Mouse (Mus musculus): ENCODE measurements around the gene Ophn1. TPM values are rescaled to one million over a fixed set of nuclear protein-coding genes. Genes with fewer than 3 reads are reported as not detected.

Gene Ophn1
- polyA plus RNA-seq, 1 experiment: 9.7 TPM

- Histone ChIP-seq H3K27ac (ENCODE audit: control insufficient read depth, insufficient read depth, low read depth, low read length) (no peak overlapping the region), H3K4me3 (ENCODE audit: control insufficient read depth, low read depth, low read length) (no peak overlapping the region), H3K36me3 (ENCODE audit: control insufficient read depth, insufficient read depth, low read length) (no peaks in the 10 kb centered on the region), H3K4me1 (ENCODE audit: control insufficient read depth, insufficient read depth, low read length) (no peaks in the 10 kb centered on the region), H3K27me3 (ENCODE audit: control insufficient read depth, insufficient read depth, low read length) (no peaks in the 10 kb centered on the region)
- TF ChIP-seq POLR2A (IDR thresholded peaks at IDR 0.05; ENCODE audit: control insufficient read depth, low read depth, low read length): no peak
- TF ChIP-seq CTCF (IDR thresholded peaks at IDR 0.05; ENCODE audit: control insufficient read depth, insufficient read depth, insufficient replicate concordance, low read depth, low read length): no peak
Observed at GRCm38 (mm10) chrX:98872064-98872463, 18.8 kb downstream of the Ophn1 start.

DNA sequence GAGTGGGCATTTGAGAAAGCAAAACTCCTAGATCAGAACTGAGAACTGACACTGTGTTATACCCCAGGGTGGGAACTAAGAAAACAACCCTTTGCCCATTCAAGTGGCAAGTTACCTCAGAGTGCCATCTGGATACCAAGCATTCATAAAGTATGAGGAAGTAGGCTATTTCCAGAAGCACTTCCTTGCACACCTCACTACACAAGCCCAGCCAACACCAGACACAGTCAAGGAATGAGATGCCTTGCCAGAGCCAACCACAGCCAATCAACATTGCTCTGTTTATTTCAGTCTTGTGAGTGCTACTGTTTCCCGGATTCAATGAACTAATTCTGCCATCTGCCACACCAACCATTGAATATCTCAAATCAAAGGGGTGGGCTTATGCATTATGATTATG lies 20.3 kb downstream of the Ophn1 start:
- Histone ChIP-seq H3K27ac (ENCODE audit: control insufficient read depth, insufficient read depth, low read depth, low read length) (no peak overlapping the region), H3K27me3 (ENCODE audit: control insufficient read depth, insufficient read depth, low read length) (no peaks in the 10 kb centered on the region), H3K4me1 (ENCODE audit: control insufficient read depth, insufficient read depth, low read length) (no peaks in the 10 kb centered on the region), H3K4me3 (ENCODE audit: control insufficient read depth, low read depth, low read length) (no peak overlapping the region), H3K36me3 (ENCODE audit: control insufficient read depth, insufficient read depth, low read length) (no peaks in the 10 kb centered on the region)
- TF ChIP-seq POLR2A (IDR thresholded peaks at IDR 0.05; ENCODE audit: control insufficient read depth, low read depth, low read length) (no peak), CTCF (IDR thresholded peaks at IDR 0.05; ENCODE audit: control insufficient read depth, insufficient read depth, insufficient replicate concordance, low read depth, low read length) (no peak)

GRCm38 (mm10) chrX:98869735-98870134 lies 21.1 kb downstream of the Ophn1 start:
- Histone ChIP-seq H3K4me3 (ENCODE audit: control insufficient read depth, low read depth, low read length) (no peak overlapping the region), H3K36me3 (ENCODE audit: control insufficient read depth, insufficient read depth, low read length) (no peaks in the 10 kb centered on the region), H3K4me1 (ENCODE audit: control insufficient read depth, insufficient read depth, low read length) (no peaks in the 10 kb centered on the region), H3K27me3 (ENCODE audit: control insufficient read depth, insufficient read depth, low read length) (no peaks in the 10 kb centered on the region), H3K27ac (ENCODE audit: control insufficient read depth, insufficient read depth, low read depth, low read length) (no peak overlapping the region)
- TF ChIP-seq POLR2A (IDR thresholded peaks at IDR 0.05; ENCODE audit: control insufficient read depth, low read depth, low read length): no peak

GRCm38 (mm10) chrX:98869165-98869564 lies 21.7 kb downstream of the Ophn1 start:
- H3K27me3 ChIP-seq (ENCODE audit: control insufficient read depth, insufficient read depth, low read length): no peaks in the 10 kb centered on the region
- no peak overlapping the region for H3K27ac ChIP-seq (ENCODE audit: control insufficient read depth, insufficient read depth, low read depth, low read length)
- H3K36me3 ChIP-seq (ENCODE audit: control insufficient read depth, insufficient read depth, low read length): no peaks in the 10 kb centered on the region
- no peak overlapping the region for H3K4me3 ChIP-seq (ENCODE audit: control insufficient read depth, low read depth, low read length)
- no peaks in the 10 kb centered on the region for H3K4me1 ChIP-seq (ENCODE audit: control insufficient read depth, insufficient read depth, low read length)
- TF ChIP-seq POLR2A (IDR thresholded peaks at IDR 0.05; ENCODE audit: control insufficient read depth, low read depth, low read length) (no peak), CTCF (IDR thresholded peaks at IDR 0.05; ENCODE audit: control insufficient read depth, insufficient read depth, insufficient replicate concordance, low read depth, low read length) (no peak)

- Histone ChIP-seq H3K4me3 (ENCODE audit: control insufficient read depth, low read depth, low read length) (no peak overlapping the region), H3K36me3 (ENCODE audit: control insufficient read depth, insufficient read depth, low read length) (no peaks in the 10 kb centered on the region), H3K4me1 (ENCODE audit: control insufficient read depth, insufficient read depth, low read length) (no peaks in the 10 kb centered on the region), H3K27me3 (ENCODE audit: control insufficient read depth, insufficient read depth, low read length) (no peaks in the 10 kb centered on the region), H3K27ac (ENCODE audit: control insufficient read depth, insufficient read depth, low read depth, low read length) (no peak overlapping the region)
- no peak for TF ChIP-seq CTCF (IDR thresholded peaks at IDR 0.05; ENCODE audit: control insufficient read depth, insufficient read depth, insufficient replicate concordance, low read depth, low read length)
- no peak for TF ChIP-seq POLR2A (IDR thresholded peaks at IDR 0.05; ENCODE audit: control insufficient read depth, low read depth, low read length)
Observed at GRCm38 (mm10) chrX:98860167-98860566, 30.7 kb downstream of the Ophn1 start.

DNA sequence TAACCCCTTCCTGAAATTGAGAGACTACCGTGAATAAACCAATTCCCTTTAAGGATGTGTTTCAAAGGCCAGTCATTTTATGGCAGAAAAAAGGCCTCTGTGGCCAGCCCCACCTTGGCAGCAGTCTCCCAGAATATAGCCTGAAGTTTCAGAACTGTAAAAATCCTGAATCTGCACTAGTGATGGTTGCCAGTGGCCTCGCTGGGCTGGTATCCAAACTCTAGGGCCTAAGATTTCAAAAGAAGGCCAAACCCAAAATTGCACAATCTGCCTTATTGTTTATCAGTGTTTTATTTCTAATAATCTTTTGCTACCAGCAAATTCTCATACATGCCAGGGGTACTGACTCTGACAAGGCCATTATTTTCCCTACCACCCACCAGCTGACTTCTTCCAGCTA lies 34.8 kb downstream of the Ophn1 start:
- no peaks in the 10 kb centered on the region for H3K4me1 ChIP-seq (ENCODE audit: control insufficient read depth, insufficient read depth, low read length)
- H3K36me3 ChIP-seq (ENCODE audit: control insufficient read depth, insufficient read depth, low read length): no peaks in the 10 kb centered on the region
- H3K27me3 ChIP-seq (ENCODE audit: control insufficient read depth, insufficient read depth, low read length): no peaks in the 10 kb centered on the region
- TF ChIP-seq POLR2A (IDR thresholded peaks at IDR 0.05; ENCODE audit: control insufficient read depth, low read depth, low read length): no peak
- no peak for TF ChIP-seq CTCF (IDR thresholded peaks at IDR 0.05; ENCODE audit: control insufficient read depth, insufficient read depth, insufficient replicate concordance, low read depth, low read length)
- no peak overlapping the region for H3K4me3 ChIP-seq (ENCODE audit: control insufficient read depth, low read depth, low read length)
- H3K27ac ChIP-seq (ENCODE audit: control insufficient read depth, insufficient read depth, low read depth, low read length): no peak overlapping the region

- TF ChIP-seq POLR2A (IDR thresholded peaks at IDR 0.05; ENCODE audit: control insufficient read depth, low read depth, low read length): no peak
- TF ChIP-seq CTCF (IDR thresholded peaks at IDR 0.05; ENCODE audit: control insufficient read depth, insufficient read depth, insufficient replicate concordance, low read depth, low read length): no peak
- Histone ChIP-seq H3K4me1 (ENCODE audit: control insufficient read depth, insufficient read depth, low read length) (no peaks in the 10 kb centered on the region), H3K4me3 (ENCODE audit: control insufficient read depth, low read depth, low read length) (no peak overlapping the region), H3K27ac (ENCODE audit: control insufficient read depth, insufficient read depth, low read depth, low read length) (no peak overlapping the region), H3K27me3 (ENCODE audit: control insufficient read depth, insufficient read depth, low read length) (no peaks in the 10 kb centered on the region), H3K36me3 (ENCODE audit: control insufficient read depth, insufficient read depth, low read length) (no peaks in the 10 kb centered on the region)
Observed at GRCm38 (mm10) chrX:98850869-98851268, 40.0 kb downstream of the Ophn1 start.

DNA sequence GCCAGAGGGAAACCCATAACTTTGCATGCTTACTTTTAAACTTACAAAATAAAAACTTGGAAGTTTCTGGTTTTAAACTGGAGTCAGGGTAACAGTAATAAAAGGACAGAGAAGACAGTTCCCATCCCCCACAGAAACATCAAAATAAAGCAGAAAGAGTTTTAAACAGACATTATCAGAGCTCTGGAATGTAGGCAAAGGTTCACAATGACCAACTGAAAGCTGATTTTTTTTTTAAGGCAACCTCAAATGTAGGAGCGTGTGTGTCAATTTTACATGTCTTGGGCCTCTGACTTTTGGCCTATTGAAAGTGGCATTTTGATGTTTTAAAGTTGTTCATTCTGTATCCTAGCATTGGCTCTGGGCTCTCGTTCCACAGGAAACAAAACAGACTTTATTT lies 49.2 kb downstream of the Ophn1 start:
- TF ChIP-seq POLR2A (IDR thresholded peaks at IDR 0.05; ENCODE audit: control insufficient read depth, low read depth, low read length): no peak
- TF ChIP-seq CTCF (IDR thresholded peaks at IDR 0.05; ENCODE audit: control insufficient read depth, insufficient read depth, insufficient replicate concordance, low read depth, low read length): no peak
- no peaks in the 10 kb centered on the region for H3K27me3 ChIP-seq (ENCODE audit: control insufficient read depth, insufficient read depth, low read length)
- no peaks in the 10 kb centered on the region for H3K36me3 ChIP-seq (ENCODE audit: control insufficient read depth, insufficient read depth, low read length)
- H3K4me3 ChIP-seq (ENCODE audit: control insufficient read depth, low read depth, low read length): no peak overlapping the region
- H3K4me1 ChIP-seq (ENCODE audit: control insufficient read depth, insufficient read depth, low read length): no peaks in the 10 kb centered on the region
- H3K27ac ChIP-seq (ENCODE audit: control insufficient read depth, insufficient read depth, low read depth, low read length): no peak overlapping the region; the same call in 1 of the 2 replicates

Measured in testis, adult 2 months (tissue).